Mouse (Mus musculus) lung, postnatal 4 days (tissue): ENCODE measurements around the gene Fhit.
A peak's percentile ranks its signal among the peaks of the same experiment; 100 is the strongest.
"Not testable (repeated sequence)": the region's sequence is repeated elsewhere in the genome, so short reads cannot be mapped to it uniquely, and the experiment has no call there.

ENCODE experiments used
- DNase-seq, 2 experiments: peaks; one replicate each; pipeline ENCODE4 v3.0.0; 2021

Fhit gene

DNA sequence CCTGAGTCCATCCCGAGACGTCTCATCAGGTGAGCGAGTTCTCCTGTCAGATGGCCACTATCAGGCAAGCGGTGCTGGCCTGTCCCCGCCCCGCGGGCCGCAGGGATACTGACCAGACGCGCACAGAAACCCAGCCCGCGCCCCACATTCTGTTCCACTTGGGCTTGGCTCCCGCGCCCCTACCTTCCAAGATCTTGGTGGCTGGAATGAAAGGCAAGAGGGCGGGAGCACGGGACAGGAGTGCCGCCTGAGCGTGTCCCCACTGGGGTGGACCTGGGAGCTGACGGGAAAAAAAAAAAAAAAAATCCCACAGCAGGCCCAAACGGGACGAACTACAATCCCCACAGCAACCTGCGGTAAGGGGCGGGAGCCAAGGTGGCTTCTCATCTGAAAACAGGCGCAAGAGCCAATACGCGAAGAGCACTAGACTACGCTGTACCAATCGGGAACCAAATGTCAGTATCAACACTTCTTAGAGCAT is at the start of gene Fhit:
TSS of gene Fhit (minus strand) at position 285 of the 481 bp plus-strand sequence.
- peak; percentile 92 to 94 for DNase-seq

DNA sequence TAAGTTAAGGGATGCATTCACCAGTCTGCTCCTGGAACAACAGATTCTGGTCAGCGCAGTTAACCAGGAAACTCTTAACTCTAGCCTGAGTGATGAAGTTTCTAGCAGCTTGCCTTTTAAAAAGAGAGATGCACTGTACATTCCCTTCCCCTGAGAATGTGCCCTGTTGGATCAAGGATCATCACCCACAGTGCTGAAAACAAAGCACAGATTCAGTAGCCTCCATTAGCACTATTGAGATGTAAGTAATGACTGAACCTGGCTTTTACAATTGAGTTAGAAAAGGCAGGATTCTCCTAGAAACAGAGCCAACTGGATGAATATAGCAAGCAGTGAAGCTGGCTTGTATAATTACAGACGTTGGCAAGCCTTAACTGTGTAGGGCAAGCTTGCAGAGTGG is 45.0 kb upstream of the Fhit start:
- DNase-seq, result no peak

DNA sequence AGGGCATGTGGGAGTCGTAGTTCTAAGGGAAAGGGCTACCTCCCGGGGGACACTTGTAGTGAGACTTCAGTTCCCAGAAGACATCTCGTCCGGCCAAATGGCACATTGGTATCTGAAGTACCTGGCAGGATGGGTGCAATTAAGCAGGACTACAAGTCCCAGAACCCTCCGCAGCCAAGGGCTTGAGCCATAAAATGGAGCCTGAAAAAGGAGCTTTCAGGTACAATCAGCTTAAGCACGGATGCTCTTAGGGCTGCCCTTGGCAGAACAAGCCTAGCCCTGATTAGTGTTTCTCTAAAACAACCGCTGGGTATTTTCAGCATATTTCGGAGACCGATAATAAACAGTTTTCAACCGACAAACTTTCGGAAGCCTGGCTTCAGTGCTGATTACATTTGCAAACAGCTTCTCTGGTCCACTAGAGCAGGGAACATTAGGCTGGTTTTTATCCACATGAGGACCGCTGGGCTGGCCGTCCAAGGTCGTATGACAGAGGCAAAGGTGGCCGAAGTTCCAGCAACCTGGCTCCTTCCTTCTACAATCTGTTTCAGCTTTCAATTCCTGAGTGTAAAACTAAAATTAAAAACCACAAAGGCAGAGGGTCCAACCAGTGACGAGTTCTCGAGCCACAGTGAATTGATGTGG is 907 bp downstream of the Fhit start:
- DNase-seq, result peak; percentile 69 to 79

DNA sequence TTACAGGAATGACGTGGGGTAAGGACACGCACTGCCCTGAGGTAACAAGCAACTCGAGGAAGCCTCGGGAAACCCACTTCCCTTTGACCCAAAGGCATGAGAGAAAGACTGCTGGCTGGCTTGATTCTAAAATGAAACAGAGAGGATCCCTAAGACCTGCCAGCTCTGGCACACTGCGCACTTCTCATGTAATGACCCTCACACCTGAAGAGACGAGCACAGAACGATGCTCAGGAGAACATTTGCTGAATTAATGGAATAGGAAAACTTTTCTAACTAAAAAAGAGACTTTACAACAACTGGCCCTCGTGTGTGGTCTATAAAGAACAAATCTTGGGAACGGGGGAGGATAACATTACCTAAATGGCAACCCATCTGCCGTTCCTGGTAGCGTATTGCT is 2.2 kb downstream of the Fhit start:
- DNase-seq, result no peak

DNA sequence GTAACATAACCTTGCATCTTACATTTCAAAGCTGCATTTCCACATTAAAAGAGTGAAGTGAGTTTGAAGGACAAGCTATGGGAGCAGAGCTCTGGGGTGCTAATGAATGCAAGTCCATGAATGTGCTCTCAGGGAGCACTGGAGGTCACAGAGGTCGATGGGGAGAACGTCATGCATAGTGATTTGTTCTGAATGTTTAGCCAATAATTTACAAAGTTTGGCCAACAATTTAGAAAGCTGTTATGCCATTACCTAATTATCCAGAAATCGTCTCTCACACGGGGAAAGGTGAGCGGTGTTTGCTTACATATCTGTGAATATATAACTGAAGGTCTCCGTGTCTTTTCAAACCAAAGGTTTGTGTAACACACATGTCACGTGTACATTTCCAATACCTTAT is 2.8 kb downstream of the Fhit start:
- no peak for DNase-seq

DNA sequence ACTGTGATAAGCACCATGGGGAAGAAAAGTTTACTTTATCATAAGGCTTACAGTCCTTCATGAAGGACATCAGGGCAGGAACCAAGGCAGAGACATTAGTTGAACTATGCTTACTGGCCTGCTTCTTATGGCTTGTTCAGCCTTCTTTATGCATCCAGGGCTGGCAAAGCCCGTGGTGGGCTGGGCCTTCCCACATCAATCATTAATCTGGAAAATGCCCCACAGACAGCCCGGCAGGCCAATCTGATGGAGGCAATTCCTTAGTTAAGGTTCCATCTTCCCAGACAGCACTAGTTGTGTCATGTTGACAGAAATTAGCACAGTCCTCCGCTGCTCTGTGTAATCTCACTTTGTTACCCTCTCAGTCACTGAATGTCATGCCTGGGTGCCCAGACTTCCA is 4.1 kb downstream of the Fhit start:
- DNase-seq, result no peak

DNA sequence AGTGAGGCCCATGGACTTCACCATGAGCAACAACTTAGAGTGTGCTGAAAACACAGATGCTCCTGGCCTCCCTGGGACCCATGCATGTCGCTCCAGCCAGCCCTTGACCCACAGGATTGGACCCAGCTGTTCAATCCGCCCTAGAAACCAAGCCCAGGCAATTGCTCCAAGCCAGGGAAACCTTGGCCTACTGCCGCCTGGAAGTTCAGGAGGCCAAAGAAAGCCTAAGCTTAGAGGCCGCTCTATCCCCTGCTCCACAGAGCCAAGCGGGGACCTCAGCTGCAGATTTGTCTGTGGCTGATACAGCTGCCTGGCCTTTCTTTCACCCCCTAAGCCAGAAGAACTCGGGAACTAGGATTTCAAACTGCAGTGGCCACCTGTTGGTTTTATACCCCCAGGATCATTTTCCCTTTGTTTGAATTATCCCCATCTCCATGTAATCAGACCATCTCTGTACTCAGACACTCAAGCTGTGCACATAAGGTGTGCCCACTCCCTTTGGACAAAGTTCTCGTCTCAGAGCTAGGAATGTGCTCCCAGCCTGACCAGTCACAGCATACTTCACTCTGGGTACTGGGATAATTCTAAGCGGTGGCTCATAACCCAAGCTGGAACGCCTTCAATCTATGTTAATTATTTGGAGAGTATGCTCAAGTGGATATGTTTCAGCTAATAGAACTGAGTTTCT is 10.1 kb downstream of the Fhit start:
- peak; percentile 7 to 46 for DNase-seq

DNA sequence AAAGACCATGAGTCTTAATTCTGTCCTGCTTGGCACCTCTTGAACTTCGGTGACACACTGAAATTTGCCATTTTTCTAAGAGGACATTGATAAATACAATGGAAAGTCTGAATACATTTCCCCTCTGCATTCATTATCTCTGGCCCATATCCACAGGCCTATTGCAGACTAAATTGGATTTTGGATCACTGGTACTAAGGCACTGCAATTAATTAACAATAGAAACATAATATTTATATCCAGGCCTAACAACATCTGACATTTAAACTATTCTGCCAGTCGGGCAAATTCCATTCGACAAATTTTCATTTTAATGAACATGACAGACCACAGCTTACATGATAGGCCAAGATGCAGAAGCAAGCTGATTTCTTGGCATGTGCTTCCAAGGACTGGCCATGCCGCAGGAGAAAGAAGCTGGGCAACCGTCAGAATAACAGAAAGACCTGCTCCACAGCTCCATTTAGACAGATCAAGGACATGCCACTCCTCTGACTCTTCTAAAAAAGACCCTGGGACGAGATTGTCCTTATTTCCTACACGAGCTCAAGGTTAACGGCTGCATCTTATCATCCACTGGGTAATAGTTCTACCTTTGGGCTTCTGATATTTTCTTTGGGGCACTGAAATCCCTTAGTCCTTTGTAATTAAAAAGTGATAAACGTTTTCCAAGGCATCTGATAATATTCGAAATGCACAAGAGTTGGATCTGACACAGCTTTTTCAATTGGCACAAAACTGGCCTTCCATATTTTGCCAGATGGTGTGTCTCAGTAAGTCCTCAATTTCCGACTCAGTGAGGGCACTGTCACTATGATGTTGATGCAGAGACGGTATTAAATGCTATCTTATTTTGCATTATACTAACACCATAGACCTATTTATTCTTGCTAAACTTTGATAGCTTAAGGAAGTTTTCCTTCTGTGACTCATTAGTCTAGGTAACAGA is 27.8 kb downstream of the Fhit start:
- no peak for DNase-seq

DNA sequence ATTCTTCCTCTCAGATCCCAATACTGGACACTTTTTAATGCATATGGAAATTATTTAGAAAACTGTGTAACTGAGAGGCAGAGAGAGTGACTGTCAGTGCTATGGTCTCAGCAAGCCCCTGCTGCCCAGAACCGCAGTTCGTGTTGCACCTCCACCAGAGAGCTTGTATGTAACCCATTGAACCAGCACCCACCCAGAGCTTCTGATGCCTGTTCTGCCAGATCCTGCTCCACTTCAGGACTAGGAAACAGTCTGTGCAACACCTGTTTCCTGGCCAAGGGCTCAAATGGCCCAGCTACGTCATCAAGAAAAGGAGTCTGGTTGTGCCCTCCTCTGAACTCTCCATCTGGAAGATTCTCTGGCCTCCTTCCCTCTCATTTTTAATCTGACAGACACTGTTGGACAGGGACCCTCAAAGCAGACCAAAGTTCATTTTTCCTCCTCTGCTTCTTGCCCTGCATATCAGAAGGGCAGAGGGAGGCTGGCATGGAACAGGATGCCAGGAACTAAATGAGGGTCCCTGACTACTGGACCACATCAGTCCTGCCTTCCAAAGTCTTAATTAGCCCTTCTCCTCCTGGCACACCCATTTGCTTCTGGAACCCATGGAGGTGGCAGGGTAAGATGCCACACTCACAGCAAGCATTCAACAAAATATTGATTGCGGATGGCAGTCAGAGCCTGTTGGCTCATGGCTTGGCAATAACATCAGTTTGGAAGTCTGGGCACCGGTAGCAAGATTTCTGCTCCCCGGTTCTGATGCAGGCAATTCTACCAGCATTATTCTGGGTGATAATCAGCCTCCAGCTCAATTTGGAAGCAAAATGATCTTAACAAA is 29.0 kb downstream of the Fhit start:
- no peak for DNase-seq

DNA sequence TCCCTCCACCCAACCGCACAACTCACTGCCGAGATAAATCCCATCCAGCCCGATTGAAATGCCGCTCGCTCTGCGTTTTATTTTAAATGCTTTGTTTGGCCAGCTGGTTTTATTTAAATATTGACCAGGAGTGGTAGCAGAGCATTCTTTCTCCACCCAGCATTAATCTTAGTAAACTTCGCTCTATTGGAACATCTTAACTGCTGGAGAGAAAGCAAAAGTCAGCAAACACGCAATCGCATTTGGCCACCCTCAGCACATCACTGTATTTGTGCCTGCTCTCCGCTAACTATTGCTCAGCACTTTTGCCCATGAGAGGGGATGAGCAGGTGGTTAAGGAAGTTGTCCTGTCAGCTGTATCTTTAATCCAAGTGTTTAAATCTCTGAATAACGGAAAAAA is 36.7 kb downstream of the Fhit start:
- DNase-seq, result no peak

DNA sequence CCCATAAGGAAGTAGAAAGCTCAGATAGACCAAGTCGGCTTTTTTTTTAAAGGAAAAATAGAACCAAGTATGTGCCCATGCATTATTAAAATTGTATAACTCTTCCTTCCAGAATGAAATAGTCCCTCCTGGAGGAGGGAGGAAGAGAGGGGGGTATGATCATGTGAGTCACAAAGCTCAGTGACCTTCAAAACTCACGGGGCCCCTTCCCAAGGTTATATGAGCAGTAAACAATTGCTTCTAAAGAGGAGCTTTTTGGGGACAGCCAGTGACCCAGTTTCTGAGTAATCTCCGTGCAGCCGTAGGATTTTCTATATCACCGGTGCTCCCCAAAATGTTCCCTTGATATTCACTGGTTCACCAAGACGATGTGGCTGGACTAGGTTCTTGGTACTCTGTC is 42.8 kb downstream of the Fhit start:
- DNase-seq, result no peak

DNA sequence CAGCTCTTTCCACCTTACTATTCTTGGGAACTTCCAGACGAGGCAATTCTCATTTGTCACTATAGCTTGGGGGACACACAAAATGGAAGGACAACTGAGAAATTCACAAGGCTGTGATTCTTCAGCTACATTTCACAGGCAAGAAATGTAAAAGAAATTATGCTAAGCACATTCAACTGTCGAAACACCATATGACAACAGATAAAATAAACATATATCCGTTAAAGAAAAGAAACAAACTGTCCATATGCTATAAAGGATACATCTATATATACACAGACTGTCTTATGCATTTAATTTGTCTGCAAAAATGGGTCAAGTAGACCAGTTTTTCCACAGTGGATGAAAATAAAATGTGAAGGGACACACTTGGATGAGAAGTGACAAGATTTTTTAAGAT is 76.2 kb downstream of the Fhit start:
- no peak for DNase-seq

DNA sequence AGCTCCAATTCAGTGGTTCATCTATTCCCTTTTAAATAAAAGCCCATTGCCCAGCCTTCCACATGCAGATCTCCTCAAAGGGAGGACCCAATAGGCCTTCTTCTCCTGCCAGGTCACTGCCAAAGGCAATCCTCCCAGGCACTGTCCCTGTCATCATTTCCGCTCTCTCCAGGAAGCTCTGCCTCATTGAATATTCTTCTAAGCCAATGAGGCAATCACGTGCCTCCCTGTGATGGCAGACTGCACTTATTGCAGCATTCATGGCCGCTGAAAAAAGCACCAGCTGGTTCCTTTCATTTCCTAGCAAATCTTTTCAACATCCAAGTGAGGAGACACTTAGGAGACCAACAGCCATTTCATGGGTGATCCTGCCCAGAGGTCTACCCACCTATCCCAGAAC is 77.9 kb downstream of the Fhit start:
- no peak for DNase-seq

DNA sequence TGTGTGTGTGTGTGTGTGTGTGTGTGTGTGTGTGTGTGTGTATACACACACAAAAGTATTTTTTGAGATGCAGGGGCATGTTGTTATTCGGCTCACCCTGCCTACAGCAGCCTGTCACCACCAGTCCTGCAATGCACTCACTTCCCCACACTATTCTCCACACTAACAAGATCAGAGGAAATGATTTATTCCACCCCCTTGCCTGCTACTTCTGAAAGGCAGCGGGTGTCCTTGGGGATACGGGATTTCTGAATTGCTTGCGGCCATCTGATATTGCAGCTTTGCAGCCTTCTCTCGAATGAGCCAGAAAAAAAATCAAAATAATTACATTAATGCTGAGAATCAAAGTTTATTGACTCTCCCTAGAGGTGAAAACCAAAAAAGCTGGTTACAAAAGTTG is 78.4 kb downstream of the Fhit start:
- no peak for DNase-seq

DNA sequence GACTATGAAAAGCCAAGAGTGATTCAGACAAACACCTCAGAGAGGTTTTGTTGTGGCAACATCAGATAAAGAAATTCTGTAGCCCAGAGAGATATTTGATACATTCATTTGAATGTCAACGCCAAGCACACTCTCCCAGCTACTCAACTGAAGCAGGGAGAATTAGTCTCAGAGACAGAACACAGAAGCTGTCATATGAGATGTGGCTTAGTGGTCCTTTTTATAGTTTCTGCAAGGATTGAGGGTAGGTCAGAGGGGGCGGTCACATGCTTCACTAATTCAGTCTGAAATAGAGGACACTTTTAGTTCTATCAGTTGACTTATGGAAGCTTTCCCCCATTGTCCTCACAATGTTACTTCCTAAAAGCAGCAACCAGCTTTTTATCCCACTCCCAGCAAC is 98.2 kb downstream of the Fhit start:
- DNase-seq, result no peak

DNA sequence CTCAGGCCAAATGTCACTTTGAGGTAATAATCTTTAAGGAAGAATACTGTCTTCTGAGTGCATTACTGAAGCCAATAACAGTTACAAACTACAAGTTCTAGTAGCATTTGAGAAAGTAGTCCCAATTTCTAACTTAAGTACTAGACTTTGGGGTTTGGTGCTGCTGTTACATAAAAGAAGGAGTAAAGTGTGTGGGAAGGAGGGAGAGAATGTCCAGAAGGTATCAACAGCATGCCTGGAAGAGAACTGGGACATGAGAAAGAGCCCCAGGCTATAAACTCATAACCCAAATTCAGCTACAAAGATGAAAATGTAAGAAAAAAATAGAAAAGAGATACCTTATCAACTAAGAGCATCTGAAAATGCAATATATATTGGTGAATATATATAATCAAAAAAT is 101.6 kb downstream of the Fhit start:
- no peak for DNase-seq

DNA sequence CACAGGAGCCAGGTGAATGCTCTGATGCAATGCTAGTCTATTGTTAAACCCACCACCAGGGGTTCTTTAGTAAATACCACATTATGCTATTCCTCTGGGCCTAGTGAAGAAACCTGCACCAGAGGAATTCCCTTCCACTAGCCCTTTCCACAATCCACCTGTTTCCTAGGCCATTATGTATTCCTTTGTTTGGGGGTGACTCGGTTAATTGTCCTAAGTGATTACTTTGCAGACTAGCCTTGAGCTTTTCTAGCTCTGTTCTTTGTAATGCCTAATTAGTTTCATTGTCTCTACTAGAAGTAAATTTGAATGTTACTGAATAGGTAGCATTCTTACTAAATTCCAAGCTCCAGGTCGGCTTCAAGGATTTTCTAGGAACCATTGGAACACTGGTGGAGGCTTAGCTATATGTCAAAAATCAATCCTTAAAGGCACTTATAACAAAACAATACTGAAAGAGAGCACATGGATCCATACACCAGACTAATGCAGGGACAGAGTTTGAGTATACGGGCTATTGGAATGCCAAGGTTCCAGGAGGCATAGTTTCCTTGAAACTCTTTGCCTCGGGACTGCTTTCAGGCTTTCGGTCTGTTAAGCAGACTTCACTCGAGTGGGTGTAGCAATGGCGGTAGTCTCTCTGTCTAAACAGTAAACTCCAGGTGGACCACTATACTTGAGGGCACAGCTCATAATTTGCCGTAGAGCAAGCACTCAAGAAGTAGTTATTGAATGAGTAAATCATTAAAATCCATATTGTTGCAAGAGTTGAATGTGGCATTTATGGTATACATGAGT is 122.1 kb downstream of the Fhit start:
- DNase-seq, result not testable (repeated sequence)

DNA sequence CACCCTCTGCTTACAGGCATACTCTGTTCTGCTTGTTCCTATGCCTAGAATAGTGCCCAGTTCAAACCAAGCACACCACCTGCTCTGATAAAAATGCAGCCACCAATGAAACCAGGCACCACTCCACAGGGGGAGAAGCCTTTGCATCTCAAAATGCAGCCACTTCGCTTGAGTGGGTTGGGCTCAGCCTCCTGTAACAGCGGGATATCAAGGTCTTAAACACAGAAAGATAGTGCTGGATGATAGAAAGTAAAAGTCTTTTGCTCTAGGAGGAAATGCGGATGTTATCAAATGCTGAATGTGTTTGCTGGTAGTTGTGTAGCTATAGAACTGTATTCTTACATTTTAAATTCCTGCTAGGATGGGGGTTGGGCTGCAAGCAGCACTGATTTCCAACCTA is 140.4 kb downstream of the Fhit start:
- no peak for DNase-seq

DNA sequence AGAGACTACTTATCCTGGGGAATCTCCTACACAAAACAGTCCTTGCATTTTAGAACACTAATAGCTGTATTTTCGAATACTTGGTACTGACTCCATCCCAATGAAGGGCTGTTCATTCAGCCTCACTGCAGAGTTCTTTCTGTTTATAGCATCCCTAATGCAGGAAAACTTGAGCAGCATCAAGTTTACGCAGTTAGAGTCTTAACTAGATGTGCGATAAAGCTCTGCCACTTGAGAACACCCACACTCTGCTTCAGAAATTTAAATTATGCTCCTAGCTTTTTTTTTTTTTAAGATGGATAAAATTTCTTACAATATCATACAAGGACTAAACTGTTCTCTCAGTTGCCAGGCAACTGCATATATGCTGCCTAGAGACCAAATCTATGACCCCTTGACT is 183.2 kb downstream of the Fhit start:
- DNase-seq, result no peak

DNA sequence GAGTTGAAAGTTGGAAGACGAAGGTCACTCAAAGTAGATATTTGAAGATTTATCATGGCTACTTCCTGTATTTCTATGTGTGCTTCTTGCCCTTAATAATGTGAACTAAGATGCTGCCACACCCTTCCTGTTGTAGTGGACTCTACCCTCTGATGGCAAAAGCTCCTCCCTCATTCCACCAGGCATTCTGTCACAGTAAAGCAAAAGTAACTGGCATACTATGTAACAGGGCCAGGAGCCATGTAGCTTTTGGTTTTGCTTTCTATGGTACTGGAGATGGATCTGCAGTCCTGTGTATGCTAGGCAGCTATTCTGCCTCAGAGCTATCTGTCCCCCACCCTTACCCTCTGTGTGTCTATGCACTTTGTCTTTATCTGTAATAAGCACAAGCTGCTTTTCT is 220.2 kb downstream of the Fhit start:
- no peak for DNase-seq

DNA sequence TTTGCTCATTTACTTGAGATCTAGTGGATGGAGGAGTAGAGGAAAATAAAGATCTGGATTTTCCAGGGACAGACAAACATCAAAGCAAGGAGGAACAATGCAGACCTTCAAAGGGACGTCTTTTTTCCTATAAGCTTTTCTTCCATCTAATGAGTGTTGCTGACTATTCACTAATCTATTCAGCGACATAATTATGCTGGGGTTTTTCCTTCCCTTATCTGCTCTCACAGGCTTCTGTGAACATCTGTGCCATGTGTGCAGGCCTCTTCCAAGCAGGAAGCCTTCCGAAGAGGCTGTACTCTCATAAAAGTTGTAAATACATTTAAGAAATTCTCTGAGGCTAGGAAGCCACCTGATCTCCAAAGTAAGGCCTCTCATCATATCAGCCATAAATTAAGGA is 228.2 kb downstream of the Fhit start:
- no peak for DNase-seq
